Mouse (Mus musculus) small intestine, adult 2 months (tissue): ENCODE results near the gene Med10. TPM values are rescaled to one million over a fixed set of nuclear protein-coding genes. Genes with fewer than 3 reads are reported as not detected.

Source experiments
- H3K27ac ChIP-seq: fragments of 200-500 bp; 2 replicates; pipeline ENCODE4 v1.5.1; 2012; ENCODE audit warnings: low read depth, low read length, control low read depth, inconsistent platforms; ENCODE audit not compliant: insufficient read depth
- H3K27me3 ChIP-seq: fragments of 200-500 bp; 2 replicates; pipeline ENCODE4 v1.6.1; 2012; ENCODE audit warnings: mild to moderate bottlenecking, moderate library complexity, low read length, inconsistent platforms; ENCODE audit not compliant: control insufficient read depth, insufficient read depth
- H3K36me3 ChIP-seq: fragments of 200-500 bp; 2 replicates; pipeline ENCODE4 v1.6.1; 2012; ENCODE audit warnings: mild to moderate bottlenecking, low read length, control low read depth, inconsistent platforms; ENCODE audit not compliant: control insufficient read depth, insufficient read depth
- H3K4me1 ChIP-seq: fragments of 200-500 bp; 2 replicates; pipeline ENCODE4 v1.6.1; 2012; ENCODE audit warnings: low read length, inconsistent platforms, mixed read lengths; ENCODE audit not compliant: control insufficient read depth, insufficient read depth, insufficient read length
- H3K4me3 ChIP-seq: fragments of 200-500 bp; 2 replicates; pipeline ENCODE4 v1.5.1; 2012; ENCODE audit warnings: low read depth, mild to moderate bottlenecking, control low read depth, inconsistent platforms, low read length, moderate library complexity
- CTCF ChIP-seq: fragments of 200-500 bp; IDR thresholded peaks from 2 replicates; pipeline ENCODE4 v1.5.1; 2012; ENCODE audit warnings: low read depth, mild to moderate bottlenecking, control low read depth, inconsistent platforms, low read length, moderate library complexity, mixed read lengths; ENCODE audit not compliant: insufficient replicate concordance, insufficient read length; ENCODE audit errors: extremely low read depth
- POLR2A ChIP-seq: fragments of 200-500 bp; IDR thresholded peaks from 2 replicates; pipeline ENCODE4 v1.6.1; 2012; ENCODE audit warnings: low read depth, mild to moderate bottlenecking, control low read depth, inconsistent platforms, low read length, moderate library complexity
- WGBS: fragments of 180-500 bp; shearing (Covaris S2); methylation state at CpG from one replicate; pipeline ENCODE4 v1.1.7; 2018; 5-methylcytosine and 5-hydroxymethylcytosine counted together
- polyA plus RNA-seq: library from polyadenylated mRNA; depleted of rRNA; stranded (reverse); fragments of >200 nt; gene quantifications from 2 replicates; pipeline ENCODE4 v1.2.3, GENCODE M21; 2012

The Med10 gene
- polyA plus RNA-seq, 1 experiment = 19.1 TPM

GRCm38 (mm10) chr13:69832578-69832977, 30.4 kb downstream of the Med10 start:
- Histone ChIP-seq H3K4me3 (no peak overlapping the region), H3K27me3 (no peaks in the 10 kb centered on the region), H3K4me1 (no peaks in the 10 kb centered on the region), H3K36me3 (no peaks in the 10 kb centered on the region), H3K27ac (no peak overlapping the region)
- WGBS = 90% methylated on average over 9 of the region's 9 CpGs
- TF ChIP-seq CTCF (no peak), POLR2A (no peak)

GRCm38 (mm10) chr13:69833416-69833815, 31.2 kb downstream of the Med10 start:
- no peak overlapping the region for H3K4me3 ChIP-seq
- WGBS = 84% methylated on average over 11 of the region's 11 CpGs
- no peaks in the 10 kb centered on the region for H3K27me3 ChIP-seq

GRCm38 (mm10) chr13:69845592-69845991, 43.4 kb downstream of the Med10 start:
- H3K27ac ChIP-seq = no peak overlapping the region
- H3K4me1 ChIP-seq = no peaks in the 10 kb centered on the region
- TF ChIP-seq POLR2A (no peak), CTCF (no peak)
- no peak overlapping the region for H3K4me3 ChIP-seq
- no peaks in the 10 kb centered on the region for H3K36me3 ChIP-seq
- WGBS = 64% methylated on average over 1 of the region's 1 CpGs
- H3K27me3 ChIP-seq = no peaks in the 10 kb centered on the region

More at GRCm38 (mm10) chr13:69833416-69833815, 31.2 kb downstream of the Med10 start:
- Histone ChIP-seq H3K4me1 (no peaks in the 10 kb centered on the region), H3K36me3 (no peaks in the 10 kb centered on the region), H3K27ac (no peak overlapping the region)
- TF ChIP-seq POLR2A = no peak
- no peak for TF ChIP-seq CTCF

GRCm38 (mm10) chr13:69849579-69849978, 47.4 kb downstream of the Med10 start:
- Histone ChIP-seq H3K36me3 (no peaks in the 10 kb centered on the region), H3K4me1 (no peaks in the 10 kb centered on the region), H3K4me3 (no peak overlapping the region), H3K27me3 (no peaks in the 10 kb centered on the region), H3K27ac (no peak overlapping the region)
- no peak for TF ChIP-seq CTCF
- no peak for TF ChIP-seq POLR2A
- WGBS = 84% methylated on average over 1 of the region's 1 CpGs

GRCm38 (mm10) chr13:69852313-69852712, 50.1 kb downstream of the Med10 start:
- Histone ChIP-seq H3K36me3 (no peaks in the 10 kb centered on the region), H3K4me1 (no peaks in the 10 kb centered on the region), H3K27me3 (no peaks in the 10 kb centered on the region), H3K27ac (no peak overlapping the region), H3K4me3 (no peak overlapping the region)
- WGBS = 56% methylated on average over 5 of the region's 5 CpGs
- TF ChIP-seq CTCF = no peak
- no peak for TF ChIP-seq POLR2A

- 78% methylated on average over 5 of the region's 5 CpGs for WGBS
- Histone ChIP-seq H3K27me3 (no peaks in the 10 kb centered on the region), H3K27ac (no peak overlapping the region), H3K4me3 (no peak overlapping the region), H3K4me1 (no peaks in the 10 kb centered on the region), H3K36me3 (no peaks in the 10 kb centered on the region)
- TF ChIP-seq POLR2A (no peak), CTCF (no peak)
Observed at GRCm38 (mm10) chr13:69853425-69854043, 51.3 kb downstream of the Med10 start.

- H3K36me3 ChIP-seq = no peaks in the 10 kb centered on the region
- no peaks in the 10 kb centered on the region for H3K27me3 ChIP-seq
- H3K4me1 ChIP-seq = no peaks in the 10 kb centered on the region
- no peak for TF ChIP-seq CTCF
- TF ChIP-seq POLR2A = no peak
- WGBS = 90% methylated on average over 1 of the region's 1 CpGs
- no peak overlapping the region for H3K27ac ChIP-seq
- H3K4me3 ChIP-seq = no peak overlapping the region
Observed at GRCm38 (mm10) chr13:69855941-69856340, 53.7 kb downstream of the Med10 start.
